Mouse (Mus musculus) small intestine, adult 2 months (tissue): ENCODE measurements around the gene Fndc7.

Experiments
- CTCF ChIP-seq: fragments of 200-500 bp; IDR thresholded peaks from 2 replicates; pipeline ENCODE4 v1.5.1; 2012; ENCODE audit warnings: low read depth, mild to moderate bottlenecking, control low read depth, inconsistent platforms, low read length, moderate library complexity, mixed read lengths; ENCODE audit not compliant: insufficient replicate concordance, insufficient read length; ENCODE audit errors: extremely low read depth
- POLR2A ChIP-seq: fragments of 200-500 bp; IDR thresholded peaks from 2 replicates; pipeline ENCODE4 v1.6.1; 2012; ENCODE audit warnings: low read depth, mild to moderate bottlenecking, control low read depth, inconsistent platforms, low read length, moderate library complexity

- no peak for TF ChIP-seq CTCF
- no peak for TF ChIP-seq POLR2A
Measured at GRCm38 (mm10) chr3:108925677-108926076, 35.9 kb upstream of the Fndc7 start.
